Mouse (Mus musculus): ENCODE measurements around the gene Map1b.

Gene Map1b

GRCm38 (mm10) chr13:99447403-99448199, 68.7 kb downstream of the Map1b start:
- DNase-seq (ENCODE audit: low read depth, low spot score): no peak

DNA sequence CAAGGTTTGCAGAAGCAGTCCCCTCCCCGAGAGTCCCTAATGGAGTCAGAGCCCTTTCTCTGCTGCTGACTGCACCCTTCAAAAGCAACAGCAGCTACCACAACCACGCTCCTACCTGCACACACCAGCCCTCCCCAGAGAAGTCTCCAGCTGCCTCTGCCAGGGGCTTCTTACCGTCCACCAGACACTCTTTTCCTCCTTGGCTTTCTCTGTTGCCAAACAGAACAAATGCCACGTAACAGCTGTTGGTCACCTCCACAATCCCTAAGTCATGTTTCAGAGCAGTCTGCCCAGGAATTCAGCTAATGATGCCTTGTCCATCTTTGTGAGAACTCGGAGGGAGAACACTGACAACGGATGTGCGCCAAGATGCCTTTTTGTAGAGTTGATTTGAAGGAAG, 69.3 kb downstream of the Map1b start:
- no peak for DNase-seq (ENCODE audit: low read depth, low spot score)

GRCm38 (mm10) chr13:99444880-99445279, 71.5 kb downstream of the Map1b start:
- DNase-seq (ENCODE audit: low read depth, low spot score): no peak

- no peak for DNase-seq (ENCODE audit: low read depth, low spot score)
Observed at GRCm38 (mm10) chr13:99444431-99444871, 71.9 kb downstream of the Map1b start.

DNA sequence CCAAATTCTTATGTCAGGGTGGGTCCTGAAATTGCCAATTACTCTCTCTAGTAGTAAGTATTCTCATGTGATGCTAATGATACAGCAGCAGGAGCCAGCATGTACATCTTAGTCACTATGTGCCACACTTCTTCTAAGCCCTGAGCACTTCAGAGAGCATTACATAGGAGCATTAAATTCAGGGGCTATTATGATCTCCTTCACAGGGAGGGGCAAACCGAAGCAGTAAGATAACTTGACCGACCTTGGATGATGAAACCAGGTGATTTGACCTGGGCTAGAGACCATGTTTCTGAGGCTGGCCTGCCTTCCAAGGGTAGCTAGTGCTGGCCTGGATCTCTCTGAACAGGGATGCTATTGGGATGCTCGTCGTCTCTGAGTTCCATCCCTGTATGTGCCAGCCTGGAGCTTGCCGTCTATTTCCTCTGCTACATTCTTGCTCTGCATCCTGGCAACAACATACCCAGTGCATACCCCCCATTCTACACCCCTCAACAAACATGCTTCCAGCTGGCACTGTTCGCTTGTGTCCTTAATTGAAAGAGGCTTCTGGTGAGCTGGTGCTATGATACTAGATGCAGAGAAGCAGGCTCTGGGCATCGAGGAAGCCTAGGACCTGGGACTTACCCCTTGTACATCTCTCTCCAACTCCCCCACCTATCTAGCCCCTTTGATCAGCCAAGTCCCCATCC, 72.7 kb downstream of the Map1b start:
- DNase-seq (ENCODE audit: low read depth, low spot score): no peak

DNA sequence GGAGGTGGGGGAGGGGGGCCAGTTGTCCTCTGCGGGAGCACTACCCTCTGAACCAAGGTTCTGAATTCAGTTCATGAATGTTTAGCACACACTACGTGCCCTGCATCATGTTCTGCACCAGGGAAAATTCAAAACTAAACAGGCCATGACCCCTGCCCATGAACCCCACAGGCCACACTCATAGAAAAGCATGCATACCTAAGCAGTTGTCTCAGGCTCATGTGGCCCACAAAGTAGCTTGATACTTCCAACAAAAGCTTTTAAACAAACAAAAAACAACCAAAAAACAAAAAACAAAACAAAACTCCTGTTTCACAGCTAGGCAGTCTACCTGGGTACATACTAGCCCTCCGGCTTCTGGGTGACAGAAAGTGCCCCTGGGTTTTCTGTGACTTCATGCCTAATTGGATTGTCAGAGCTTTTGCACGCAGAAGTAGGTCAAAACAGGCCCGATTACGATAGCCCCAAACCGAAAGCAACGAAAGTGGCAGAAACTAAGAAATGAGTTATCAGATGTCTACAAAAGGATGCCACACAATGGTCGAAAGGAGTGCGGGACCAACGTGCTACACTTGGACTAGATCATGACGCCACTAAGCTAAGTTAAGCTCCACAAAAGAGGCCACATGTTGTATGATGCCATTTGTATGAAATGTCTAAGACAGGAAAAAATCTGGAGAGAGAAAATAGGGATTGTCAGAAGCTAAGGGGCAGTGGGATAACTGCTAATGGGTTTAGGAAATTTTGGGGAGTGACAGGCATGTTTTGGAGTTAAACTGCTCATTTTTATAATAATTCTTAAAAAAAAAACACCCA, 73.7 kb downstream of the Map1b start:
- no peak for DNase-seq (ENCODE audit: low read depth, low spot score)

GRCm38 (mm10) chr13:99441700-99442433, 74.5 kb downstream of the Map1b start:
- no peak for DNase-seq (ENCODE audit: low read depth, low spot score)

- no peak for DNase-seq (ENCODE audit: low read depth, low spot score)
Observed at GRCm38 (mm10) chr13:99440228-99440627, 76.1 kb downstream of the Map1b start.

DNA sequence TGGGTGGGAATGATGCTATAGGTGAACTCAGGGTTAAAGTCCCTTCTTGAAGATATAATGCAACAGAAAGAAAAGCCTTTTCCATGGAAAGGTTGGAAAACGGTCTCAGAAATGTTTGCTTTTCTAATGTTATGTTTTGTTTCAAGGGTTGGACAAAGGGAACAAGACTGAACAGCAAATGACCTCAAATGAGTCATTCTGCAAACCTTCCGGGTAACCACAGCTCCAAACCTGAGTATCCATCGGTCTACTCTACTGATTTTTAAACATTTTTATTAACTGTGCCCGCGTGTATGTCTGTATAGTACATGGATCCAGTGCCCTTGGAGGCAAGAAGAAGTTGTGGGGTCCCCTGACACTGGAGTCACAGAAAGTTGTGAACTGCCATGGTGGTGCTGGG, 77.0 kb downstream of the Map1b start:
- DNase-seq (ENCODE audit: low read depth, low spot score): no peak

- no peak for DNase-seq (ENCODE audit: low read depth, low spot score)
Observed at GRCm38 (mm10) chr13:99437051-99437450, 79.3 kb downstream of the Map1b start.

GRCm38 (mm10) chr13:99434494-99434893, 81.8 kb downstream of the Map1b start:
- no peak for DNase-seq (ENCODE audit: low read depth, low spot score)

DNA sequence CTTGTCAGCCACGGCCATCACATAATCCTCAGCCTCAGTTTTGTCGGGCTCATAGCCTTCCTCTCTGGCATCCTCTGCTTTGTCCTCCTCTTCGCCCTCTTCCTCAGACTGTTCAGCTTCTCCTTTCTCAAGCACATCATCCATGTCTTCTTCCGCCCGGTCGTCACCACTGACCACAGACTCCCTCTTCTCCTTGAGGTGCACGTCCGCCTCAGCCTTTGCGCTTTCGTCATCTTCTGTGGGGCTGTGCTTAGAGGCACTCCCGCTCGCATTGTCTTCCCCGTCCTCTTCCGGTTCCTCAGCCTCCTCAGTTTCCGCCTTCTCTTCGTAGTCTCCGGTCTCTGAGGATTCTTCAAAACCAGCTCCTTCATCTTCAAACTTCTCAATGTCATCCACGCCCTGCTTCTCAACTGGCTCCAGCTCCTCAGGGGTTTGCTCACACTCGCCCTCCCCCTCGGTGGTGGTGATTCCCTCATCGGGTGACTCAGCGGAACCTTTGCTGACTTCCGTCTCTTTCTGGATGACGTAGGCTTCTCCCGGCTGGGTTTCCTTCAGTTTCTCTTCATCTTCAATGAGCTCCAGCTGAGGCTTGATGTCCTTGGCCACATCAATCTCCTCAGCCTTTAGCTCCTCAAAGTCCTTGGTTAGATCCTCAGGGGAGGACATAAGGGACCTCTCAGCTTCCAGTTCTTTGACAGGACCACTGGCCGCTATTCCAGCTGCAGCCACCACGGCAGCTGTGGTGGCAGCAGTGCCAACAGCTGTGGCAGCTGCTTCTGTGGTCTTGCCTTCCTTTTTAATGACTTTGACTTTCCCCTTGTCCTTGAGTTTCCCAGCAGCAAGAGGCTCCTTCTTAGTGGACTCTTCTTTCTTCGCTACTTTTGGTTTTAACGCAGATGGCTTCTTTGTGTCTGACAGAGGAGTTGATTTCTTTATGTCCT, 83.0 kb downstream of the Map1b start:
- DNase-seq (ENCODE audit: low read depth, low spot score): no peak

DNA sequence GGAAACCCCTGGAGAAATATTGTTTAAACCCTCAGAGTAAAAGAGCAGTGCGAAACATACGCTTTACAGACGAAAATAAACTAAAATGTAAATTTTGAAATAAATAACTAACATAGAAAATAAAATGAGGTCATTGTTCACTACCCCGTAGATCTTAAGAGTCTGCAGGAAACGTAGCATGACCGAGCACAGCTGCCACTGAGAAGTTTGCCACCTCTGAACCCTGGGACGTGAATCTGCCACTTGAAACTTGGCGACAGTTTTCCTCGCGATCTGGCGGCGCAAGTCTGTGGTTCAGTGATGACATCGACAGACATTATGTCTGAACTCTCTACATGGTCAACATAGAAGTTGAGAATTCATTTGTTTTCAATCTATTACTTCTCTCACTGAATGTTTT, 92.8 kb downstream of the Map1b start:
- no peak for DNase-seq (ENCODE audit: low read depth, low spot score)

- DNase-seq (ENCODE audit: low read depth, low spot score): no peak
Observed at GRCm38 (mm10) chr13:99416601-99417000, 99.7 kb downstream of the Map1b start.

GRCm38 (mm10) chr13:99414352-99414742, 102.0 kb downstream of the Map1b start:
- DNase-seq (ENCODE audit: low read depth, low spot score): no peak

- DNase-seq (ENCODE audit: low read depth, low spot score): no peak
Observed at GRCm38 (mm10) chr13:99413481-99414351, 102.6 kb downstream of the Map1b start.

GRCm38 (mm10) chr13:99412477-99413080, 103.8 kb downstream of the Map1b start:
- no peak for DNase-seq (ENCODE audit: low read depth, low spot score)

- DNase-seq (ENCODE audit: low read depth, low spot score): no peak
Observed at GRCm38 (mm10) chr13:99411761-99412160, 104.6 kb downstream of the Map1b start.

All from CD4-positive, CD25-positive, alpha-beta regulatory T cell, adult 2 months (primary cell).